ENCODE assay signal across 11 mouse cellular contexts in genomic region chr1:176986990-176987740, GRCm38 (mm10).
A peak's percentile ranks its signal among the peaks of the same experiment; 100 is the strongest.
DNase-seq lines count a peak whose midpoint lies in the region; ATAC-seq lines count a peak whose summit lies in the region.
"Had no signal": no experiment of that assay in that cellular context is flagged by ENCODE, and none has a peak within 500 bp of the region (broad histone marks: within the 10 kb centered on the region; RNA-seq: fewer than 3 reads in every experiment).

No protein-coding gene starts in this region.

- H3K9ac ChIP-seq in heart, embryonic 11.5 days (ENCODE audit: low read depth, low read length) = no peak overlapping the region
- H3K9ac ChIP-seq: kidney, embryonic 15.5 days had no signal

- no peak overlapping the region for H3K4me3 ChIP-seq in heart, embryonic 11.5 days (ENCODE audit: low read depth, low read length)
- H3K4me3 ChIP-seq: gastrocnemius, adult 2 months; kidney, embryonic 15.5 days had no signal

- 0 out of 2 replicates have a peak overlapping the region, but pooled peaks have one; percentile 14 for H3K4me2 ChIP-seq in heart, embryonic 11.5 days
- H3K4me2 ChIP-seq: kidney, embryonic 15.5 days had no signal

- ATAC-seq in heart, embryonic 11.5 days (replicated peaks; ENCODE audit: insufficient number of reproducible peaks, low FRiP score, low TSS enrichment) = peak; percentile 75
- ATAC-seq in activated CD4-positive, CD25-positive, alpha-beta regulatory T cell, adult 4 months = no peak

- DNase-seq in heart, adult 9 months (ENCODE audit: low spot score in 2 of 2) = no peak
- peak; percentile 54 for DNase-seq in left cerebral cortex, postnatal 4 days
- no peak for DNase-seq in left cerebral cortex, postnatal 25 days (ENCODE audit: low spot score in 2 of 2)
- peak; percentile 35 for DNase-seq in right cerebral cortex, postnatal 4 days
- DNase-seq in right cerebral cortex, postnatal 14 days = no peak
- DNase-seq: cerebellum, adult 11-12 months; gastrocnemius, adult 2 months; layer of hippocampus, adult 9-11 months had no signal

- WGBS in heart, embryonic 11.5 days (ENCODE audit: insufficient replicate concordance) = 51% methylated on average over 6 of the region's 6 CpGs

- H3K9me3 ChIP-seq in heart, embryonic 11.5 days (replicated peaks; ENCODE audit: control insufficient read depth, low read length) = no peaks in the 10 kb centered on the region
- H3K9me3 ChIP-seq: kidney, embryonic 15.5 days had no signal

- intact Hi-C loops in left cerebral cortex, postnatal 4 days (cut with DNase I) = no loop called here
- intact Hi-C loops in left cerebral cortex, postnatal 25 days (cut with DNase I) = no loop called here

- H3K4me1 ChIP-seq in heart, embryonic 11.5 days (ENCODE audit: control insufficient read depth, insufficient read depth, low read length) = peaks cover 28% of the 10 kb centered on the region

- no peaks in the 10 kb centered on the region for H3K27me3 ChIP-seq in heart, embryonic 11.5 days (ENCODE audit: control insufficient read depth, insufficient read depth, low read length)
- H3K27me3 ChIP-seq: kidney, embryonic 15.5 days had no signal

- H3K27ac ChIP-seq in heart, embryonic 11.5 days (ENCODE audit: low read depth, low read length) = peak overlapping the region; percentile 41; the same call in 1 of the 2 replicates
- H3K27ac ChIP-seq: gastrocnemius, adult 2 months; kidney, embryonic 15.5 days had no signal

- H3K36me3 ChIP-seq in heart, embryonic 11.5 days (ENCODE audit: control insufficient read depth, insufficient read depth, low read length) = no peaks in the 10 kb centered on the region
- H3K36me3 ChIP-seq: kidney, embryonic 15.5 days had no signal

Comparison
In these comparisons a context has a peak if more than half of its experiments do, and no peak if none do; other contexts are left out.
1. DNase-seq: peak in left cerebral cortex, postnatal 4 days (single experiment) and right cerebral cortex, postnatal 4 days (single experiment); none in heart, adult 9 months (0 of 2), left cerebral cortex, postnatal 25 days (0 of 2) and right cerebral cortex, postnatal 14 days (single experiment).